In genomic region chr17:3407051-3407450, GRCm38 (mm10) we compare ENCODE assay signal across 29 mouse cellular contexts.
DNase-seq lines count a peak whose midpoint lies in the region; ATAC-seq lines count a peak whose summit lies in the region.
"Had no signal": no experiment of that assay in that cellular context is flagged by ENCODE, and none has a peak within 500 bp of the region (broad histone marks: within the 10 kb centered on the region; RNA-seq: fewer than 3 reads in every experiment).

No protein-coding gene starts in this region.

- H3K27me3 ChIP-seq in limb, embryonic 10.5 days (ENCODE audit: low read depth, poor library complexity, severe bottlenecking) = peaks cover 25% of the 10 kb centered on the region
- H3K27me3 ChIP-seq: embryonic facial prominence, embryonic 15.5 days; intestine, embryonic 15.5 days; limb, embryonic 15.5 days; liver, embryonic 15.5 days; lung, embryonic 15.5 days; megakaryocyte, embryonic 14.5 days; neural tube, embryonic 13.5 days had no signal

- DNase-seq in heart, adult 11 months = peak; percentile 53
- DNase-seq in heart, adult 9 months (ENCODE audit: low spot score in 2 of 2) = no peak
- peak; percentile 73 for DNase-seq in Muller cell, postnatal 12 days (ENCODE audit: inconsistent ontology term)
- peak; percentile 44 for DNase-seq in embryo, embryonic 11 days
- DNase-seq in limb, embryonic 10.5 days (ENCODE audit: low spot score) = peak; percentile 43
- no peak for DNase-seq in thymus, postnatal 14 days
- no peak for DNase-seq in gastrocnemius, adult 18-20 months (ENCODE audit: low spot score)
- DNase-seq: adrenal gland, postnatal 10 days; cerebellum, adult 8-10 months; cerebellum, postnatal 36 days; gastrocnemius, adult 2 months; kidney, adult 8-10 months; kidney, postnatal 10 days; lung, postnatal 36 days; right cerebral cortex, adult 18-20 months; right cerebral cortex, postnatal 4 days; thymus, postnatal 36 days had no signal

- 5% methylated on average over 1 of the region's 1 CpGs for WGBS in limb, embryonic 10.5 days

- peaks cover 22% of the 10 kb centered on the region for H3K4me1 ChIP-seq in limb, embryonic 10.5 days
- H3K4me1 ChIP-seq: intestine, embryonic 15.5 days; liver, embryonic 15.5 days; lung, embryonic 15.5 days; megakaryocyte, embryonic 14.5 days had no signal

- no peaks in the 10 kb centered on the region for H3K36me3 ChIP-seq in limb, embryonic 10.5 days
- H3K36me3 ChIP-seq: embryonic facial prominence, embryonic 15.5 days; hindbrain, embryonic 10.5 days; intestine, embryonic 15.5 days; limb, embryonic 15.5 days; liver, embryonic 15.5 days; lung, embryonic 15.5 days; neural tube, embryonic 13.5 days had no signal

- no peak overlapping the region for H3K4me3 ChIP-seq in limb, embryonic 10.5 days
- H3K4me3 ChIP-seq: embryonic facial prominence, embryonic 15.5 days; gastrocnemius, adult 2 months; hindbrain, embryonic 10.5 days; intestine, embryonic 15.5 days; limb, embryonic 15.5 days; liver, embryonic 15.5 days; lung, embryonic 15.5 days; megakaryocyte, embryonic 14.5 days; neural tube, embryonic 13.5 days had no signal

- H3K9me3 ChIP-seq in limb, embryonic 10.5 days (replicated peaks) = no peaks in the 10 kb centered on the region
- H3K9me3 ChIP-seq: embryonic facial prominence, embryonic 15.5 days; hindbrain, embryonic 10.5 days; intestine, embryonic 15.5 days; limb, embryonic 15.5 days; liver, embryonic 15.5 days; lung, embryonic 15.5 days; megakaryocyte, embryonic 14.5 days; neural tube, embryonic 13.5 days had no signal

- H3K27ac ChIP-seq in limb, embryonic 10.5 days = no peak overlapping the region
- H3K27ac ChIP-seq: embryonic facial prominence, embryonic 15.5 days; gastrocnemius, adult 2 months; hindbrain, embryonic 10.5 days; intestine, embryonic 15.5 days; limb, embryonic 15.5 days; liver, embryonic 15.5 days; lung, embryonic 15.5 days; neural tube, embryonic 13.5 days had no signal

- no peak for ATAC-seq in monocyte, adult 5-6 weeks (replicated peaks; ENCODE audit: insufficient number of reproducible peaks, low FRiP score, low TSS enrichment, poor library complexity, severe bottlenecking)
- ATAC-seq: activated CD4-positive, CD25-positive, alpha-beta regulatory T cell, adult 4 months; forebrain, embryonic 16.5 days; hindbrain, embryonic 16.5 days; intestine, embryonic 15.5 days had no signal

Comparison
In these comparisons a context has a peak if more than half of its experiments do, and no peak if none do; other contexts are left out.
1. DNase-seq: peak in heart, adult 11 months (single experiment), Muller cell, postnatal 12 days (single experiment), embryo, embryonic 11 days (single experiment) and limb, embryonic 10.5 days (single experiment); none in heart, adult 9 months (0 of 2), thymus, postnatal 14 days (single experiment) and gastrocnemius, adult 18-20 months (single experiment).